Mouse (Mus musculus): Measurements from ENCODE around the gene Gprasp2.
"Not testable (repeated sequence)": the region's sequence is repeated elsewhere in the genome, so short reads cannot be mapped to it uniquely, and the experiment has no call there.

The Gprasp2 gene

DNA sequence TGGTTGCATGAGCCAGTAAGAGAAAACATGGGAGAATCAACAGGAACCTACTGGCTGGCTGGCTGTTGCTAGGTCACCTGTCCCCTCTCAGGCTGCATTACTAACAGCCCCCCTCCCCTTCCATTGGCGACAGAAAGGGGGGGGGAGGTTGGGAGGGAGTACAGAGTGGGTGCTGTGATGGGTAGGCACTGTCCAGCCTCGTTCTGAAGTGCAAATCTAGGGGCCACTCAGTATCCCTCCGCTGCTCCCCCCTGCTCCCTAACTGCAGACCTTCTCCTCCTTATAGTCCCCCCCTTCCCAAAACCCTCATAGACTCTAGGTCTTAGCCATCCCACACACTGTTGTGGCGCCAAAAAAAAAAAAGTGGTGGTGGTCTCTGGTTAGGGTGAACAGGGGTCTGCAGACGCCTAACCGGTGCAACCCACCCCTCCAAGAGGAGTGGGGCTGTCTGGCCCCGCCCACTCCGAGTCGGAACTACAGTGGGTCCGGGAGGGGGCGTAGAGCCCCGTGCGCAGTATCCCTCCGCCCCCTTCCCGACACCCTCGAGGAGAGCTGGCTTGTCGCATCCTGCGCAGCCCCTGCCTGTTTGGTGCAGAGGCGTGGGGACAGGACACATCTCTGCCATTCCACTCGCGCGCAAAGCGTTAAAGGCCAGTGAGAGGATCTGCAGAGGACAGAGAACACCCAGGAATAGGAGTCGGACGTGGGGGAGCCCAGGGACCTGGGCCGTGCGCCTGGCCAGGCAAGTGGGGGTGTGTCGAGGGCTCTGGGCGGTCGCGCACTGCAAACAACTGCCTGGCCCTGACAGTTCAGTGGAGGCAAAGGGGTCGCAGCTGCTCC, at the start of gene Gprasp2:
Gene Gprasp2 (plus strand): TSS at position 514 of the 840 bp plus-strand sequence.
- DNase-seq (ENCODE audit: low spot score) = peak; percentile 42

DNA sequence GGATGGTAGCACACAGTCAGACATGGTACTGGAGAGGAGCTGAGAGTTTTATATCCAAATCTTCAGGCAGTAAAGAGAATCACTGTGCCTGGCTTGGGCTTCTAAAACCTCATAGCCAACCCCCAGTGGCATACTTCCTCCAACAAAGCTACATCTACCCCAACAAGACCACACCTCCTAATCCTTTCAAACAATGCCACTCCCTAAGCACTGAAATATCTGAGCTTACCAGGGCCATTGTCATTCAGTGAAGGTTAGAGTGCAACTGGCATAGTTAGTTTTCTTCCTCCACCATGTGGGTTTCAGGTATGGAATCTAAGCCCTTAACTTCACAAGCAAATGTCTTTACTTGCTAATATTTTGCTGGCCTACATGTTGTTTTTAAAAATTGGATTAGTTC, 47.3 kb upstream of the Gprasp2 start:
- DNase-seq (ENCODE audit: low spot score) = no peak

DNA sequence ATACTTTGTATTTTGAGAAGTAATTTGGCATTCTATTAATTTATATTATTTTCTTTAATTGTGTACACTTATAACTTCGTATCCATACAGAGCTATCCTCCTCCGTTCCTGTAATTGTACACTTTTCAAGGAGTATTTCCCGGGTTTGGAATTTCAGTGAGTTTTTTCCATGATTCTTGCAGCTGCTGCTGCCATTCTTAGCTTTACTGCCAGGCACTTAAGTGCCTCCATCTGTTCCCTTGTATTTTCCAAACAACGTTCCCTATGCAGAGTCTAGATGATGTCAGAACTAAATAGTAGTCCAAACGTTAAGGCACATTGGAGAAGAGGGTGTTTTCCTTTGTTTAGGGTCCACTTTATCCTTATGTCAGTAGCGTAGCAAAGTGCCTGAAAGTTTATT, 46.5 kb upstream of the Gprasp2 start:
- DNase-seq (ENCODE audit: low spot score) = no peak

DNA sequence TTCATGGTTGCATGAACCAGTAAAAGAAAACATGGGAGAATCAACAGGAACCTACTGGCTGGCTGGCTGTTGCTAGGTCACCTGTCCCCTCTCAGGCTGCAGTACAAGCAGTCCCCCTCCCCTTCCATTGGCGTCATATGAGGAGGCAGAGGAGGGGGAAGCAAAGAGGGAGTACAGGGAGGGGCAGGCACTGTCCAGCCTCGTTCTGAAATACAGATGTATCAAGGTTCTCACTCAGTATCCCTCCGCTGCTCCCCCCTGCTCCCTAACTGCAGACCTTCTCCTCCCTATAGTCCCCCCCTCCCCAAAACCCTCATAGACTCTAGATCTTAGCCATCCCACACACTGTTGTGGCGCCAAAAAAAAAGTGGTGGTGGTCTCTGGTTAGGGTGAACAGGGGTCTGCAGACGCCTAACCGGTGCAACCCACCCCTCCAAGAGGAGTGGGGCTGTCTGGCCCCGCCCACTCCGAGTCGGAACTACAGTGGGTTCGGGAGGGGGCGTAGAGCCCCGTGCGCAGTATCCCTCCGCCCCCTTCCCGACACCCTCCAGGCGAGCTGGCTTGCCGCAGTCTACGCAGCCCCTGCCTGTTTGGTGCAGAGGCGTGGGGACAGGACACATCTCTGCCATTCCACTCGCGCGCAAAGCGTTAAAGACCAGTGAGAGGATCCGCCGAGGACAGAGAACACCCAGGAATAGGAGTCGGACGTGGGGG, 43.1 kb upstream of the Gprasp2 start:
- DNase-seq (ENCODE audit: low spot score) = peak; percentile 35

DNA sequence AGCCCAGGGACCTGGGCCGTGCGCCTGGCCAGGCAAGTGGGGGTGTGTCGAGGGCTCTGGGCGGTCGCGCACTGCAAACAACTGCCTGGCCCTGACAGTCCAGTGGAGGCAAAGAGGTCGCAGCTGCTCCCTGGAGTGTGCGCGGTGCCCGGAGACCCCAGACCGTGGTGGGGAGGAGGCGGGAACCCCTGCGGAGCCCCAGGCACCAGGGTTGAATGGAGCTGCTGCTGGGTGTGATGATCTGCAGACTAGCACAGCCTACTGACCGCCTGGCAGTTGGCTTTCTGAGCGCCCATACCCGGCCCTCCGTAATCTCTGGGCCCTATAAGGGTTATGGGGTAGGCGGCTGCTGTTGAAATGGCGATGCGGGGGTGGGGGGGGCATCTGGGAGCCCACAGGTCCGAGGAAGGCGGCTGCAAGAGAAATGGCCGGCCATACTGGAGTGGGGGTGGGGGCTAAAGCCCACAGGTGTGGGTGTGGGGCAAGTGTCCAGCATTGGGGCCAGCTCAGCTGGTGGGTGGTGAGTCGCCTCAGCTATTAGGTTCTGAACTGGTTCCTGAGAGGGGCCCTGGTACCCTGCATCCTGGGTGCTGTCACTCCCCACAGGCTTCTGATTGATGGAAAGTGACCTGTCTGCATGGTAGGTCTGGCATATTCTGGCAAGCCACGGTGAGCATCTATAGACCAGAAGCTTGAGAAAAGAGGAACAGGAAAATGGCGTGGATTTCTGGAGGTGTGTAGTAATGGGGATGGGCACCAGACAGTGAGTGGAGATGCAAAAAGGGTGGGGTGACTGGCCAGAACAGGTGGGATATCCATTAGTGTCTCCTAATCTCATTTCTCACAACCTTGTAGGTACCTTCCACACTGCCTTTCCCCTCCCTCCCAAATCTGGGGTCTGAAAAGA, 42.3 kb upstream of the Gprasp2 start:
- not testable (repeated sequence) for DNase-seq (ENCODE audit: low spot score)

DNA sequence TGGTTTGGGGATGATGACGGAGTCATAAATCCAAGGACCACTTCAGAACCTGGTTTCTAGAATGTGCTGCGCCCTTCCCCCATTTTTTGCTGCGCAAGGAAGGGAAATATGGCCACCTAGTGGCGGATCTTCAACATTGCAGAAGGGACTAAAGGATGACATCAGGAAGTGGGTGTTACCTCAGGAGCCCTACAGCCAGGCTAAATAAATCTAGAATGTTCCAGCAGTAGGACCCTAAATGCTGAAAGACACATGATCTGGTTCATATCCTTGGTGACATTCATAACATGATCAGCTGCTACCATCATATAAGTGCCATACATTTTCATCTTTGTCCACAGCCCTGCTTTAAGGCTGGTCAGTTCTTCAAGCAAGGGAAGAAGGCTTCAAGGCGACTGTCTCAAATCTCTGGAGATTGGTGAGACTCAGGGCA, 41.6 kb upstream of the Gprasp2 start, which contains the start of gene Bhlhb9:
Gene Bhlhb9 (plus strand): TSS at position 383 of the 433 bp plus-strand sequence.
- peak; percentile 47 for DNase-seq (ENCODE audit: low spot score)

DNA sequence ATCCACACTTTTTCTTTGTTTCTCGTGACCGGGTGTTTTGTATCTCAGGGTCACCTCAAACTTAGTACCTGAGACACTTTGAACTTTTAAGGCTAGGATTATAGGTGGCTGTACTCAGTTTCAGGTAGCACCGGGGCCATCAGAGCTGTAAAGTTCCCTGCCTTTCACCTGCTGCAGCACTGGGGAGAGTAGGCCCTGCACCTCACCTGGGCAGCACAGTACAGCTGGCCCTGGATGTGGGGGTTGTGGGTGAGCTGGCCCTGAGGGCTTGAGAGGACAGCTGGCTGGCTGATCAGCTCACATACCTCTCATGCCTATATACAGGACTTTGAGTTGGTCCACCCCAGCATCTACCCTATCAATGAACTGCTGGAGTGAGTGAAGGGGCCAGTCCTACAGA, 34.7 kb upstream of the Gprasp2 start:
- no peak for DNase-seq (ENCODE audit: low spot score)

DNA sequence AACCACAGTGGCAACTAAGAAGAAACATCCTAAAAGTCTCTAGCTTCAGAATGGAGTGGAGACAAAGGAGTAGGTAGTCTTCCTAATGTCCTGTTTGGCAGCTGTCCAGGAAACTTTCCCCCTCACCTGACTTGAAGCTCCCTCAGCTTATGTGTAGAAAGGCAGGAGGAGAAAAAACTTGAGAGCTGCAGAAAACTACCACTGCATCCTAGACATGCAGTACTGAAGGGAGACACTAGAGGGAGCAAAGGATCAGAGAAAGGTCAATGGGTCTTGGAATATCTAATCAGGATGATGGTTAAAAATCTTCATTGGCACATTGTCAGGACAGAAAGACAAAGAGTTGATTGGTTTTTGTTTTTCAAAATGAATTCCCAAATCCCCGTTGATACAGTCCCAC, 33.1 kb upstream of the Gprasp2 start:
- DNase-seq (ENCODE audit: low spot score) = peak; percentile 43

DNA sequence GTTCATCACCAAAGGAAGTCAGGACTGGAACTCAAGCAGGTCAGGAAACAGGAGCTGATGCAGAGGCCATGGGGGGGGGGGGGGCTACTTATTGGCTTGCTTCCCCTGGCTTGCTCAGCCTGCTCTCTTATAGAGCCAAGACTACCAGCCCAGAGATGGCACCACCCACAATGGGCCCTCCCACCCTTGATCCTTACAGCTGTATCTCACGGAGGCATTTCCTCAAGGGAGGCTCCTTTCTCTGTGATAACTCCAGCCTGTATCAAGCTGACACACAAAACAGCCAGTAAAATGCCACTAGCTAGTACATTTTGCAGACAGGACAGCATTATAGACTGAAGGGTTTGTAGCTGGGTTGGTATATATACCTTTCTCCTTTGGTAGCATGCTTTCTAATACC, 2.9 kb upstream of the Gprasp2 start:
- not testable (repeated sequence) for DNase-seq (ENCODE audit: low spot score)

DNA sequence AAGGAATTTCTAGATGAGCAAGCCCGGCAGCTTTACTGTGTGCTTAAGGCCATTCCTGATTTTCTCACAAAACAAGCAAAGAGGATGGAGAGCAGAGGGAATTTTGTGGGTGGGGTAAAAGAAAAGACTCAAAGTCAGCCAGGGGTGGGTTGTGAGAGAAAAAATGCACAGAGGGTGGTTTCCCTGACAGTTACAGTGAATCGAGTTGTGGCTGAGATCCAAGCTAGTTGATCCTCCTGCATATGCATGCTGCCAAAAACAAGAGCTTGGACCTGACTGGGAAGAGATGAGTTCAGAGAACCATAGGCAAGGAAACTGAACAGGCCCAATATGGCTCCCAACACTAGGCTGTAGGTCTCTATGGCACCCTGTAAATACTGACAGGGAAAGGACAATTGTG, 938 bp upstream of the Gprasp2 start:
- no peak for DNase-seq (ENCODE audit: low spot score)

DNA sequence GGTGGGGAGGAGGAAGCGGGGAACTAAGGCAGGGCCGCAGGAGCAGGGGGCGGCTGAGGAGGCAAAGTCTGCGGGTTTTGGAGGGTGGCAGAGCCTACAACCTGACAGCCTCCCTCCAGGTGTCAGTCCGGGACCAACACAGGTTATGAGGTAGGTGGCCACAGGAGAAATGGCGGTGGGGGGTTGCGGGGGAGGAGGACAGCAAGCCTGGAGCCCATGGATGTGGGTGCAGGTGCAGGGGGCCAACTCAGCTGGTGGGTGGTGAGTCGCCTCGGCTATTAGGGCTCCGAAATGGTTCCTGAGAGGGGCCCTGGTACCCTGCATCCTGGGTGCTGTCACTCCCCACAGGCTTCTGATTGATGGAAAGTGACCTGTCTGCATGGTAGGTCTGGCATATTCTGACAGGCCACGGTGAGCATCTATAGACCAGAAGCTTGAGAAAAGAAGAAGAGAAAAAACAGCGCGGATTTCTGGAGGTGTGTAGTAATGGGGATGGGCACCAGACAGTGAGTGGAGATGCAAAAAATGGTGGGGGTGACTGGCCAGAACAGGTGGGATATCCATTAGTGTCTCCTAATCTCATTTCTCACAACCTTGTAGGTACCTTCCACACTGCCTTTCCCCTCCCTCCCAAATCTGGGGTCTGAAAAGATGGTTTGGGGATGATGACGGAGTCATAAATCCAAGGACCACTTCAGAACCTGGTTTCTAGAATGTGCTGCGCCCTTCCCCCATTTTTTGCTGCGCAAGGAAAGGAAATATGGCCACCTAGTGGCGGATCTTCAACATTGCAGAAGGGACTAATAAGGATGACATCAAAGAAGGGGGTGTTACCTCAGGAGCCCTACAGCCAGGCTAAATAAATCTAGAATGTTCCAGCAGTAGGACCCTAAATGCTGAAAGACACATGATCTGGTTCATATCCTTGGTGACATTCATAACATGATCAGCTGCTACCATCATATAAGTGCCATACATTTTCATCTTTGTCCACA, 860 bp downstream of the Gprasp2 start:
- DNase-seq (ENCODE audit: low spot score) = not testable (repeated sequence)

DNA sequence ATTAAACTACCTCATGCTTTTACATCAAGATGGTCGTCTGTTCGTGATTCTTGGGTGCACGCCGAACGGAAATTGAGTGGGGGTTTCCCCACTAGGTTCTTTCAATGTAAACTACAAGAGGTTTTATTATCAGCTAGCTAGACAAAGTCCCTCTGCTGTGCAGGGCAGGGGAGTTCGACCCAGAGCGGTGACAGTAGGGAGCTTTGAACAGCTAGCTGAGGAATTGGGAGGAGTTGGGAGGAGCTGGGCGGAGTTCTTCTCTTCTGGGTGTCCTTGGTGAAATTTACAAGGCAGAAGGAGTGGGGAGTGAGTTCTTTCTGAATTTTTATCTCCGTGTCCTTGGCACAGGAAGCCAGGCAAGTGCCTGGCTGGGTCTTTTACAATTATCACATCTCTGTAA, 28.0 kb downstream of the Gprasp2 start:
- not testable (repeated sequence) for DNase-seq (ENCODE audit: low spot score)

DNA sequence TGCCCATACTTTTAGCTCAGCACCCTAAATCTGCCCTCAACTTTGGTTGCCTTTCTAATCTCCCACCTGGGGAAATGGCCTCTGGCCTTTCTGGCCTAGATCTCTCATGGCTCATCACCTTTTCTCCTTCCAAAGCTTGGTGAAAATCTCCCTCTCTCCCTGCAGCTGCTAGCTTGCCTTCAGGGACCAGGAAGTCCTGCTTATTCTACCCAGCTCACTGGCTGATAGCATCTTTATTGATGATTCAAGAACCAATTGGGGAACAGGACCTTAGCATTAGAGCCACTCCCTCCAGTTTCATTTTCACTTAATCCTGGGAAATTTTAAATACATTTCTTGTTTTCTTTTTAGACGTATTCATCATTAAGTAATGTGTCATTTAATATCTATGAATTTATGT, 37.8 kb downstream of the Gprasp2 start:
- DNase-seq (ENCODE audit: low spot score) = no peak

DNA sequence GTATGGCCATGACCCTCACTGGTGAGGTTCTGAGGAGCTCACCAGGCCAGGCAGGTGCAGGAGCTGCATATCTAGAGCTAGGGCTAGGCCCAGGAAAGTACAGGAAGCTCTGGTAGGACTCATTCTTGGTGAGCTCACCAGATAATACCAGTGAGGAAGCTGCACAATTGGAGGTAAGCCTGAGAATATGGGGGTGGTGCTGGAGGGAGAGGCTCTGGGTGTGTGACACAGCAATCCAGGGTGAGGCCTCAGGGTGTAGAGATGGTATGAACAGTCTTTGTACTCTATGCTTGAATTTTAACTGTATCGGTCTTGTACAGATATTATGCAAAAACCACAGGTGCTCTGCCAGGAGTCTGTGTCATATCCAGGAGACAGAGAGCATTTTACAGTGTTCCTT, 40.8 kb downstream of the Gprasp2 start:
- no peak for DNase-seq (ENCODE audit: low spot score)

DNA sequence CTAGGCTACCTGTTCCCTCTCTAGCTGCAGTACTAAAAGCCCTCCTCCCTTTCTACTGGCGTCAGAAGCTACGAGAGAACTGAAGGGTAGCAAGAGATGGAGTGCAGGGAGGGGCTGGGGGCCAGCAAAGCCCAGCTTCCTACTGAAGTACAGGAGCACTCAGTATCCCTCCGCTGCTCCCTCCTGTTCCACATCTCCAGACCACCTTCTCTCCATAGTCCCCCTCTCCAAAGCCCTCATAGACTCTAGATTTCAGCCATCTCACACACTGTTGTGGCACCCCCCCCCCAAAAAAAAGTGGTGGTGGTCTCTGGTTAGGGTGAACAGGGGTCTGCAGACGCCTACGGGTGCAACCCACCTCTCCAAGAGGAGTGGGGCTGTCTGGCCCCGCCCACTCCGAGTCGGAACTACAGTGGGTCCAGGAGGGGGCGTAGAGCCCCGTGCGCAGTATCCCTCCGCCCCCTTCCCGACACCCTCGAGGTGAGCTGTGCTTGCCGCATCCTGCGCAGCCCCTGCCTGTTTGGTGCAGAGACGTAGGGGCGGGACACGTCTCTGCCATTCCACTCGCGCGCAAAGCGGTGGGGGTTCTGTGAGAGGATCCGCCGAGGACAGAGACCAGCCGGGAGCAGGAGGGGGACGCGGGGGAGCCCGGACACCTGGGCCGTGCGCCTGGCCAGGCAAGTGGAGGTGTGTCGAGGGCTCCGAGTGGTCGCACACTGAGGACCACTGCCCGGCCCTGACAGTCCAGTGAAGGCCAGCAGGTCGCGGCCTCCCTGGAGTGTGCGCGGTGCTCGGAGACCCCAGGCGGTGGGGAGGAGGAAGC, 46.8 kb downstream of the Gprasp2 start:
- peak; percentile 68 for DNase-seq (ENCODE audit: low spot score)

DNA sequence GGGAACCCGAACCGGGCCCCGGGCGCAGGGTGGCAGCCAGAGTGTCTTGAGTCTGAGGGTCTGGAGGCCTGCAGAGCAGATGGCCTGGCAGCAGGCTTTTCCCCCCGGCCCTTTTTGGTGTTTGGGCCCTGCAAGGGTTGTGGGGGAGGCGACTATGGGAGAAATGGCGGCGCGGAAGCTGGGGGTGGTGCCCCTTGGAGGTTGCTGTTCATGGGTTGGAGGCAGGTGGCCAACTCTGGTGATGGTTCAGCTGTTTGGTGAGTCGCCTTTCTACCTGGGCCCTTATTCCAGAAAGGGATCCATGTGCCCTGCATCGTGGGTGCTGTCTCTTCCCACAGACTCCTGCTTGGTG, 47.4 kb downstream of the Gprasp2 start:
- DNase-seq (ENCODE audit: low spot score) = no peak

Measured in left cerebral cortex, adult 11 months (tissue).